Mouse (Mus musculus): ENCODE measurements around the gene Gpr107.
"Not testable (repeated sequence)": the region's sequence is repeated elsewhere in the genome, so short reads cannot be mapped to it uniquely, and the experiment has no call there.

Gpr107 gene

DNA sequence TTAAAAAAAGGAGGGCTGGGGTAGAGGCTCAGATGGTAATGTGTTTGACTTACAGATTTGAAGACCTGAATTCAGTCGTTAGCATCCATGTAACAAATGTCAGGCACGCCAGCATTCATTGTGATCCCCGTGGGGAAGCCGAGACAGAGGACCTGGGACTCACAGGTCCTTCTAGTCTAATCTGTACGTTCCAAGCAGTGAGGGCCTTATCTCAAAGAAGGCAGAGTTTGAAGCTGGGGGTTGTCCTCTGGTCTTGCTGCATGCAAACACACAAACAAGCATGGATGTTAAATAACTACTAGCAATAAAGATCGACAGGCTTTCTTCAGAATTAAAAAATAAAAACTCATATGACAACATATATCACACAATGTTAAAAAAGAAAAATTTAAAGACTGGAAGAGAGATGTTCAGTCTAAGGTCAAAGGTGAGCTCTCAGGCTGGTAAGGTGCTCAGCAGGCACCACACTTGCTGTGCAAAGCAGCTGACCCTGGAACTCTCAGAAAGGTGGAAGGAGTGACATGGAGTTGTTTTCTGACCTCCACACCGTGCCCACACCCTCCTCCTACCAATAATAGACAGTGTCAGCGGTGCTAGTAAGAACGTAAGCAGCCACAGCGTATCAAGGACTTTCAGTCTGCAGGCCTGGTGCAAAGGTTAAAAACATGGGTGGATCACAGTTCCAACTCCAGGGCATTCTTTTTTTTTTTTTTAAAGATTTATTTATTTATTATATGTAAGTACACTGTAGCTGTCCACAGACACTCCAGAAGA, 8.2 kb downstream of the Gpr107 start:
- no peak for DNase-seq

- DNase-seq = no peak
These were observed 9.5 kb downstream of the Gpr107 start for GRCm38 (mm10) chr2:31161620-31162019.

DNA sequence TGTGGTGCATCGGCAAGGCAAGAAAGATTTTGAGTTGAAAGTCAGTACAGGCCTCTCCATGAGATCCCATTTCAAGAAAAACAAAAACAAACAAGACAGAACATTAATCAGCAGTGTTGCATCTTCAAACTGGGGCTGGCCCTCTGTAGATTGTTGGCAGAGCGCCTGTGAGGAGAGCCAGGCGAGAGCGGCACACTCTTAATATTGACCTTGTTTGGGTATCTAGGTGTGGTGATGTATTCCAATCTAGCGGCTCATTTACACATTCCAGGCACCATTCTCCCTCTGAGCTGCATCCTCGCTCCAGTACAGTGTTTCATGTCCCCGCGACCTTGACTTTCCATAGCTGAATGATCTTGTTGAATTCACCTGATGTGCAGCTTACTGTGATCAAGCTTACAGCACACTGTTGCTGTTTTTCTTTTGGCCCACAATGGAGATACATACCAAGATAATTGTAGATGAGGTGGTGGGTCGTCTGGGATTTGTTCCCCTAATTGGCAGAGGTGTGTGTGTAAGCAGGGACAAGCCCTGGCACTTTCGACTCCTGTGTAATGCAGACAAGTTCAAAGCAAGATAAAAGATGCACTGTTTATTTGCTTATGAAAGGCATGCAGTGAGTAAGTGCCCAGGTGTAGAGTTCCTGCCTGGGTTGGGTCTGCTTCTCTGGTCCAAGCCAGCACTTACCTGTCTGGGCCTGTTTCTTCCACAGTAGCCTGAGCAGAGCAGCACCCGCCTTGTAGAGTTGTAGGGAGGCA, 11.4 kb downstream of the Gpr107 start:
- peak in 1 of 2 experiments; percentile 33 for DNase-seq

GRCm38 (mm10) chr2:31164841-31165455, 12.8 kb downstream of the Gpr107 start:
- DNase-seq = no peak

DNA sequence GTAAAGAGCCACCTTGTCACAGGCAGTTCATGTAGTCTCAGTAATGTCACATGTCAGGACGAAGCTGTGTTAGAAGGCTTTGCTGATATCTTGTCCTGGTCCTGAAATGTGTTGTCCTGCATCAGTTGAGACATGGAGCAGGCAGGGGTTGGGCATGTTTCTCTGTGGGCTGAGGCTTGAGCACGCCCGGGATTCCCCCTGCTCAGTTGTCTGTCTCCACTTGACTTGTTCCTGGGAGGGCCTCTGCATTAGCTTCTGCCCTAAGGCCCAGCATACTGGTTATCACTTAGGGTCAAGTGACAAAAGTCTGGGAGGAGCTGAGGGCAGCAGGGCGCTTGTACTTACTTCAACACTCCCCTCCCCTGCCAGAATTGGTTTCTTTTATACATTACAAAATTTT, 13.4 kb downstream of the Gpr107 start:
- DNase-seq = no peak

- DNase-seq = not testable (repeated sequence)
These were observed 15.5 kb downstream of the Gpr107 start for GRCm38 (mm10) chr2:31167571-31167970.

- DNase-seq = no peak
These were observed 16.9 kb downstream of the Gpr107 start for GRCm38 (mm10) chr2:31169001-31169400.

GRCm38 (mm10) chr2:31170164-31170563, 18.0 kb downstream of the Gpr107 start:
- DNase-seq = no peak

GRCm38 (mm10) chr2:31172001-31172400, 19.9 kb downstream of the Gpr107 start:
- no peak for DNase-seq

DNA sequence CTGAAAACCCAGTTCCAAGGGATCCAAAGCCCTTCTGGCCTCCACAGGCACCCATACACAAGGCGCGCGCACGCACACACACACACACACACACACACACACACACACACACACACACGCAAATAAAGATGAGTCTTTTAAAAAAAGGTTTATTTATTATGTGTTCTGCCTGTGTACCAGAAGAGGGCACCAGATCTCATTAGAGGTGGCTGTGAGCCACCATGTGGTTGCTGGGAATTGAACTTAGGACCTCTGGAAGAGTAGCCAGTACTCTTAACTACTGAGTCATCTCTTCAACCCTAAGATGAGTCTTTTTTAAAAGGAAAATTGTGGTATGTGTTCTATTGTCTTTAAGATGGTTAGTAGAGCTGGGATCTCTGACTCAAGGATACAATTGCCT, 20.4 kb downstream of the Gpr107 start:
- DNase-seq = no peak

GRCm38 (mm10) chr2:31173290-31173689, 21.2 kb downstream of the Gpr107 start:
- no peak for DNase-seq

GRCm38 (mm10) chr2:31178593-31178992, 26.5 kb downstream of the Gpr107 start:
- DNase-seq = peak; percentile 28 to 31

DNA sequence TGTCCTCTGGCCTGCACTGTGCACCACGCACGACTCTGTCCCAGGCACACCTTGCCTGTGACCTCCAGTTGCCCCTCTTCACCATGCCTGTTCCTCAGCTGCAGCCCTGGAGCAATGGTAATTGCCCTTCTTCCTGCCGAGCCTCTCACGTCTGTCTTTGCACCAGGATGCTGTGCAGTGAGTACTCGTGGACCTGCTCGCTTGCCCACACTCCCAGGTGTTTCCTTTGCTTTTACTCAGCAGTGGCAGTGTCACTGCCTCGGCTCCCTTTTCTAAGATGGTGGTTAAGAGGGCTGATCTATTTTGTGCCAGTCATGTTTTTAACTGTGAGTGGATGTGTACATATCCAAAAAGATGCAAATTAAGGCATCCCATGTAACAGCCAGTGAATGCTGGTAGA, 27.4 kb downstream of the Gpr107 start:
- DNase-seq = no peak

DNA sequence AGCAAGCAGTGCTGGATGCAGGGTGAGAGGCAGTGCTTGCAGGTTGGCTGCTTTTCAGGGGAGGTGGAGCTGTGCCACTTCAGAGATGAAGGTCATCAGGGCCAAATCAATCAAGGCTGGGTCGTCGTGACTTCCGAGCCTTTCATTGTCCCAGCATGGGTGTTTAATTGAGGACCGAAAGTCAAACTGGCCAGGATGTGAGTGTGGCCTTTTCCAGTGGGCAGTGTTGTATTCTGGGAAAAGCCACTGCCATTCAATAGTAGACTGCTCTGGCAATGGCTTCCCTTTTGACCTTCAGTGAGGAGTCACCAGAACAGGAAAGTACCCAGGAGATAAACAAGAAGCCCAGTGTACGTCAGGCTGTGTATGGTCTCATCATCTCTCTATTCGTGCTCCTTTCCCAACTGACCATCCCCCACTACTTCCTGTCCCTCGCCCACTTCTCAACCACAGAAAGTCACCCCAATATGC, 28.0 kb downstream of the Gpr107 start:
- DNase-seq = no peak

- DNase-seq = no peak
These were observed 30.7 kb downstream of the Gpr107 start for GRCm38 (mm10) chr2:31182786-31183330.

- no peak for DNase-seq
These were observed 31.7 kb downstream of the Gpr107 start for GRCm38 (mm10) chr2:31183830-31184229.

GRCm38 (mm10) chr2:31188691-31189090, 36.6 kb downstream of the Gpr107 start:
- DNase-seq = no peak

GRCm38 (mm10) chr2:31189654-31190053, 37.5 kb downstream of the Gpr107 start:
- DNase-seq = no peak

DNA sequence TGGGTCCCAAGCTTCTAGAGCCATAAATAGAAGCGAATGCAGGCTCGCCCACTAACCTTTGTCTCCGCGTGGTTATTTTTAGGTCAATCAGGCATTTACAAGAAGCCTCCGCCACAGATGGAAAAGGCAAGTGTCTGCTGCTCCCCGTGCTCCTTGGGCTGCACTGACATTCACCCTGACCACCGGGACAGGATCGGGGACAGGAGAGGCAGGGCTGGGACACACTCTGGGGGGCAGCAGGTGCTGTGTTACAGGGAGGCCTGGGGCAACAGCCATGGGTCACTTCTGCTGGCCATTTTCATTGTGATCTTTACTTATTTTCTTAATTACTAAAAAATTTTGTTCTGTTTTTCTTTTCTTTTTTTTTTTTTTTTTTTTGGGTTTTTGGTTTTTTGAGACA, 39.6 kb downstream of the Gpr107 start:
- DNase-seq = no peak

DNA sequence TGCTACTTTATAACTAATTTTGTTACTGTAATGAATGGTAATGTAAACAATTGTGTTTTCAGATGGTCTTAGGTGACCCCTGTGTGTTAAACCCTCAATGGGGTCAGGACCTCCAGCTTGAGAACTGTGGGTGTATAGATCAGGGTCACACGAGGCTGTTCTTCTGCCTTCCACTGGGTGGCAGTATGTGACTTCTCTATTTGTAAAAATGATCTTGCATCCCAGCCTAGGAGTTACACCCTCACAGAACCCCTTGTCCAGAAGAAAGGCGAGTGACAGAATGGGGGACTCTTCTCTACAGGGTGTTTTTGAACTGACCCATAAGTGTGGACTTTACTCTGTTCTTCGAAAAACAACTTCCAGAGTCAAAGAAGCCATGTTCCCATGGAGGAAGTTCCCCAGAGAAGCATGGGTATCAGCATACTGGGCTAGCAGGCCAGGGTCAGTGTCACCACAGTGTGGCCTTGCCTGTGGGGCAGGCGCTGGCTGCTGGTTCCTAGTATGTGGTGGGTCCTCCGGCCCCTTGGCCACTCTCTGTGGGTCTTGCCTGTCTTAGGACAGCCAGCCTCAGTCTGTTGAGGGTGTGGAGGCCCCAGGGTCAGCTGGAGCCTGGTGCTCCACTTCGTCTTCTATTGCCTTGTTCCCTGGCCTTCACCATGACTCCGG, 42.4 kb downstream of the Gpr107 start:
- DNase-seq = peak; percentile 52 to 56

GRCm38 (mm10) chr2:31198621-31199020, 46.5 kb downstream of the Gpr107 start:
- peak; percentile 33 to 37 for DNase-seq

- no peak for DNase-seq
These were observed 47.9 kb downstream of the Gpr107 start for GRCm38 (mm10) chr2:31200051-31200450.

DNA sequence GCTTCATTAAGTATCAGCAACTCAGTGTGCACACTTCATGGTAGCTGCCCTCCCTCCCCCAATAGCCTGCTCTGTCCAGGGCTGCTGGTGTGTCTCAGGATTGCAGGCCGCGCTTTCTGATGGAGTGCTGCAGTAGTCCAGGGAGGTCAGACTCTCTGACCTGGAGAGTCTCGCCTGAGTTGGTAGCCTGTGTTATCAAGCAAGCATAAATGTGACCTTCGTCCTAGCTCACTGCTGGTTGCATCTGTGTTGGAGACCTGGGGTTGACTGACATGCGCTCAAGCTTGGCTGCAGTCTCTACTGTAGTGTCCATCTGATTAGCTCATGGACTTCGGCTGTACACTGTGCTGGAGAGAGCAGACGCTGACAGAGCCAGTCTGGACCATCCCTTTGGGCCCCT, 49.7 kb downstream of the Gpr107 start:
- DNase-seq = no peak

All from cerebellum, adult 18-20 months (tissue).